In the genomic region with DNA sequence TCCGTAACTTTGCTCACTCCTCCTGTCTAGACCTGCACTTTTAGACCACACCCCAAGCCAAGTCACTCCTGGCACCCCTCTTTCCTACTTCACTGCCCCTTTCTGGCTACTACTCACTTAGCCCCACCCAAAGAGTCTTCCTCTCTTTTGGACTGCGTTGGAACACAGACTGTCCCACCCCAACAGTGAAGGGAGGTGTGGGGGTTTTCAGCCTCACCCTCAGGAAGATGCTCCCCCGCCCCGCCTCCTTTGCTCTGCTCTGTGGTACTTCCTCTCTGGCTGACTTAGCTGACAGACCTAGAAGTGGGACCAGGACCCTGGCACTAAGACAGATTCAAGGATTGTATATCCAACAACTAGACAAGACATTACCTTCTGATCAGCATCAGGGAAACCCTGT, we compare ENCODE assay signal across 29 mouse cellular contexts. TPM values are rescaled to one million over a fixed set of nuclear protein-coding genes. Genes with fewer than 3 reads are reported as not detected.
DNase-seq lines count a peak whose midpoint lies in the region; ATAC-seq and TF ChIP-seq lines count a peak whose summit lies in the region.
"Had no signal": no experiment of that assay in that cellular context is flagged by ENCODE, and none has a peak within 500 bp of the region (broad histone marks: within the 10 kb centered on the region; RNA-seq: fewer than 3 reads in every experiment).

A gene (plus strand): TSS at position 267 of the 400 bp plus-strand sequence.

- H3K4me3 ChIP-seq in liver, embryonic 12.5 days, result no peak within 1 kb of the TSS
- H3K4me3 ChIP-seq in liver, embryonic 11.5 days (ENCODE audit: low read depth, low read length), result no peak within 1 kb of the TSS
- H3K4me3 ChIP-seq in G1E (ENCODE audit: low read depth, low read length), result peak within 1 kb of the TSS; percentile 42; the same call in 1 of the 2 replicates
- peak within 1 kb of the TSS; percentile 69 for H3K4me3 ChIP-seq in megakaryocyte, embryonic 14.5 days (replicated peaks)
- H3K4me3 ChIP-seq in heart, embryonic 10.5 days, result no peak within 1 kb of the TSS
- H3K4me3 ChIP-seq: forebrain, embryonic 10.5 days; heart, embryonic 15.5 days; hindbrain, embryonic 13.5 days; midbrain, embryonic 15.5 days; myocyte; neural tube, embryonic 13.5 days had no signal

- intact Hi-C loops in left cerebral cortex, postnatal 14 days (cut with DNase I), result loop anchor here (5.0 kb wide), 1 partner anchor 152 kb away; no protein-coding TSS in a partner anchor

- no peak within 1 kb of the TSS for H3K4me2 ChIP-seq in liver, embryonic 12.5 days
- H3K4me2 ChIP-seq in liver, embryonic 11.5 days, result no peak within 1 kb of the TSS

- no peaks in the 10 kb centered on the region for H3K36me3 ChIP-seq in liver, embryonic 12.5 days
- H3K36me3 ChIP-seq in liver, embryonic 11.5 days (ENCODE audit: control insufficient read depth, insufficient read depth, low read length), result no peaks in the 10 kb centered on the region
- H3K36me3 ChIP-seq in G1E (replicated peaks), result peaks cover 5% of the 10 kb centered on the region
- peaks cover 3% of the 10 kb centered on the region for H3K36me3 ChIP-seq in megakaryocyte, embryonic 14.5 days (replicated peaks; ENCODE audit: low read length)
- H3K36me3 ChIP-seq in heart, embryonic 10.5 days, result peaks cover 9% of the 10 kb centered on the region; the same call in 1 of the 2 replicates
- H3K36me3 ChIP-seq: forebrain, embryonic 10.5 days; heart, embryonic 15.5 days; hindbrain, embryonic 13.5 days; midbrain, embryonic 15.5 days; neural tube, embryonic 13.5 days had no signal

- H3K9me3 ChIP-seq in liver, embryonic 12.5 days (replicated peaks), result no peaks in the 10 kb centered on the region
- no peaks in the 10 kb centered on the region for H3K9me3 ChIP-seq in liver, embryonic 11.5 days (ENCODE audit: control insufficient read depth, low read length)
- peaks cover 10% of the 10 kb centered on the region for H3K9me3 ChIP-seq in G1E (replicated peaks)
- no peaks in the 10 kb centered on the region for H3K9me3 ChIP-seq in megakaryocyte, embryonic 14.5 days
- H3K9me3 ChIP-seq in heart, embryonic 10.5 days, result no peaks in the 10 kb centered on the region
- H3K9me3 ChIP-seq: forebrain, embryonic 10.5 days; heart, embryonic 15.5 days; hindbrain, embryonic 13.5 days; midbrain, embryonic 15.5 days; neural tube, embryonic 13.5 days had no signal

- no peak for DNase-seq in liver, embryonic 11.5 days (ENCODE audit: low spot score)
- DNase-seq in G1E (ENCODE audit: low spot score), result peak; percentile 38
- DNase-seq in induced T-regulatory cell, adult 2 months (ENCODE audit: low read depth), result peak; percentile 52
- no peak for DNase-seq in cerebellum, postnatal 36 days
- DNase-seq in heart, embryonic 10.5 days (ENCODE audit: low spot score), result no peak
- no peak for DNase-seq in left cerebral cortex, postnatal 14 days (ENCODE audit: low spot score in 2 of 2)
- DNase-seq: adrenal gland, postnatal 14 days; cerebellum, adult 9-11 months; gastrocnemius, postnatal 36 days; heart, postnatal 36 days; kidney, adult 18-20 months; kidney, postnatal 4 days; lung, postnatal 14 days; right cerebral cortex, adult 18-20 months; right cerebral cortex, postnatal 4 days; thymus, postnatal 14 days had no signal

- WGBS in liver, embryonic 12.5 days (ENCODE audit: insufficient replicate concordance), result 23% methylated on average over 4 of the region's 4 CpGs
- WGBS in liver, embryonic 11.5 days, result 47% methylated on average over 4 of the region's 4 CpGs
- 70% methylated on average over 4 of the region's 4 CpGs for WGBS in heart, embryonic 10.5 days

- ATAC-seq in liver, embryonic 12.5 days, result no peak
- ATAC-seq in liver, embryonic 11.5 days (replicated peaks; ENCODE audit: low FRiP score), result no peak
- no peak for ATAC-seq in G1E (ENCODE audit: extremely low read depth, insufficient number of reproducible peaks, low FRiP score, poor library complexity, severe bottlenecking)
- ATAC-seq: forebrain, embryonic 16.5 days; inflammation-experienced regulatory T-cells, adult 6 months; midbrain, embryonic 15.5 days had no signal

- no peak within 1 kb of the TSS for H3K9ac ChIP-seq in liver, embryonic 12.5 days
- no peak within 1 kb of the TSS; the same call in 1 of the 2 replicates for H3K9ac ChIP-seq in liver, embryonic 11.5 days (ENCODE audit: low read depth, low read length)
- H3K9ac ChIP-seq: heart, embryonic 15.5 days; hindbrain, embryonic 13.5 days; liver, embryonic 14.5 days; midbrain, embryonic 15.5 days; neural tube, embryonic 13.5 days had no signal

- H3K27me3 ChIP-seq in liver, embryonic 12.5 days (replicated peaks), result peaks cover 79% of the 10 kb centered on the region
- peaks cover 39% of the 10 kb centered on the region for H3K27me3 ChIP-seq in liver, embryonic 11.5 days (replicated peaks; ENCODE audit: control insufficient read depth, insufficient read depth, low read length)
- H3K27me3 ChIP-seq in G1E (ENCODE audit: insufficient read depth, low read length), result peaks cover 7% of the 10 kb centered on the region; the same call in 1 of the 2 replicates
- H3K27me3 ChIP-seq in megakaryocyte, embryonic 14.5 days (replicated peaks), result peaks cover 49% of the 10 kb centered on the region
- H3K27me3 ChIP-seq in heart, embryonic 10.5 days (ENCODE audit: insufficient read depth, poor library complexity, severe bottlenecking), result peaks cover 88% of the 10 kb centered on the region
- H3K27me3 ChIP-seq: CH12.LX had no signal

- peak within 1 kb of the TSS; percentile 22; the same call in 1 of the 2 replicates for H3K27ac ChIP-seq in liver, embryonic 12.5 days
- no peak within 1 kb of the TSS for H3K27ac ChIP-seq in liver, embryonic 11.5 days (ENCODE audit: low read depth, low read length)
- no peak within 1 kb of the TSS for H3K27ac ChIP-seq in heart, embryonic 10.5 days
- H3K27ac ChIP-seq: forebrain, embryonic 10.5 days; heart, embryonic 15.5 days; hindbrain, embryonic 13.5 days; liver, embryonic 14.5 days; midbrain, embryonic 15.5 days; neural tube, embryonic 13.5 days had no signal

- H3K4me1 ChIP-seq in liver, embryonic 12.5 days, result peaks cover 75% of the 10 kb centered on the region
- peaks cover 29% of the 10 kb centered on the region for H3K4me1 ChIP-seq in liver, embryonic 11.5 days (replicated peaks; ENCODE audit: control insufficient read depth, insufficient read depth, low read length)
- H3K4me1 ChIP-seq in G1E (ENCODE audit: insufficient read depth, low read depth, low read length), result peaks cover 85% of the 10 kb centered on the region
- H3K4me1 ChIP-seq in megakaryocyte, embryonic 14.5 days, result peaks cover 87% of the 10 kb centered on the region
- H3K4me1 ChIP-seq in heart, embryonic 10.5 days, result peaks cover 60% of the 10 kb centered on the region

- no peak for TF ChIP-seq CTCF in G1E (IDR thresholded peaks at IDR 0.05; ENCODE audit: low read depth, low read length)

RNA-seq across cellular contexts. Expression of the gene that starts here (rescaled TPM):
- 3.1 and 3.6 TPM in 2 replicates for polyA plus RNA-seq in liver, embryonic 12.5 days (2016; fragmentation: Nextera tagmentation; extraction: Ambion mirVana)
- 1.6 and 1.9 TPM in 2 replicates for polyA plus RNA-seq in liver, embryonic 11.5 days (2014; fragmentation: Nextera tagmentation; extraction: Ambion mirVana)
- total RNA-seq in G1E (2014; fragmentation: Nextera tagmentation) (0.53 TPM in 1 of 2 replicates, not detected in the other), G1E (2017) (0.11 and 0.17 TPM in 2 replicates)
- 1.0 and 1.2 TPM in 2 replicates for polyA plus RNA-seq in G1E (2012)
- 24.2 and 36.1 TPM in 2 replicates for polyA plus RNA-seq in megakaryocyte, embryonic 14.5 days (2012; ENCODE audit: insufficient read depth, low replicate concordance)
- polyA plus RNA-seq in heart, embryonic 10.5 days (2016; fragmentation: Nextera tagmentation; extraction: Ambion mirVana), result 0.53 and 0.79 TPM in 2 replicates
- total RNA-seq in left cerebral cortex, postnatal 14 days (2021), result under 1 TPM; 0.24 to 0.40 TPM
- total RNA-seq: gastrocnemius, postnatal 36 days had no signal
- polyA plus RNA-seq: embryonic facial prominence, embryonic 11.5 days had no signal

Comparison
In these comparisons a context has a peak if more than half of its experiments do, and no peak if none do; other contexts are left out.
1. H3K4me3 ChIP-seq: peak in G1E (single experiment) and megakaryocyte, embryonic 14.5 days (single experiment); none in liver, embryonic 12.5 days (single experiment), liver, embryonic 11.5 days (single experiment) and heart, embryonic 10.5 days (single experiment).
2. DNase-seq: peak in G1E (single experiment) and induced T-regulatory cell, adult 2 months (single experiment); none in liver, embryonic 11.5 days (single experiment), cerebellum, postnatal 36 days (0 of 2), heart, embryonic 10.5 days (single experiment) and left cerebral cortex, postnatal 14 days (0 of 2).